8 mouse cellular contexts compared by ENCODE assay signal in the genomic region with DNA sequence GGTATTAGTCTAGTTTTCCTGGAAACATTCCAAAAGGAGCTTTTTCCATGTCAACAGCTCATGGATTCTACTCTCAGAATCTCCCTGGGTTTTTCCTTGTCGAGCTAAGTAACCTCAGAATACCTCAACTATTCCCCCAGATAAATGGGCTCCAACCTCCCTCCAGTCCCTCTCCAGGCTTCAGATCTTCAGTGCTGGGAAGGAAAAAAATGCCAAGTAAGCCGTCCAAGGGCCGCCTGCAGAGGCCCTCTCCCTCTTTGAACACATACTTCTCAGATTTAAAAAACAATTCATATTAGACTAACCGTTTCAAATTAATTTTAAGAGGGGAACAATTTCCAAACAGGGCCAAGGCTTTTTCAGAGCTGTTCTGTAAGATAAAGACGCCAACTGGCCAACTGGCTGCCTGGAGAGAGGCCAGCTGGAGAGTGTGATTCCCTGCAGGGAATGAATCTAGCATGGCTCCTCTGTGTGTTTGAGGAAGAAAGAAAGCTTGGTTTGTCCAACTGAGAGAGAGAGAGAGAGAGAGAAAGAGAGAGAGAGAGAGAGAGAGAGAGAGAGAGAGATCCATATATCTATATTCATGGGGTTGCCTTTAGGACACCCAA. TPM values are rescaled to one million over a fixed set of nuclear protein-coding genes. Genes with fewer than 3 reads are reported as not detected.
DNase-seq lines count a peak whose midpoint lies in the region; TF ChIP-seq lines count a peak whose summit lies in the region.
"Had no signal": no experiment of that assay in that cellular context is flagged by ENCODE, and none has a peak within 500 bp of the region (broad histone marks: within the 10 kb centered on the region; RNA-seq: fewer than 3 reads in every experiment).

No protein-coding gene starts in this region.

- no peak overlapping the region for H3K4me3 ChIP-seq in layer of hippocampus, adult 2 months
- H3K4me3 ChIP-seq: liver, embryonic 15.5 days had no signal

- peak; percentile 27 to 31 for DNase-seq in layer of hippocampus, adult 2 months (ENCODE audit: low spot score in 2 of 2)
- no peak for DNase-seq in layer of hippocampus, adult 9-11 months
- peak; percentile 38 for DNase-seq in cerebellum, adult 11 months
- DNase-seq in cerebellum, postnatal 25 days = peak; percentile 76 to 86
- DNase-seq in lung, postnatal 4 days = peak; percentile 44 to 68
- DNase-seq in spleen, adult 18-20 months = no peak
- no peak for DNase-seq in thymus, postnatal 36 days

- H3K27ac ChIP-seq in layer of hippocampus, adult 2 months = no peak overlapping the region
- H3K27ac ChIP-seq: liver, embryonic 15.5 days had no signal

- no peak for TF ChIP-seq CTCF in layer of hippocampus, adult 2 months (conservative IDR thresholded peaks at IDR 0.05)

RNA-seq across cellular contexts. Expression of a gene that starts 37.2 kb away (rescaled TPM):
- total RNA-seq in layer of hippocampus, adult 2 months (2021) = 100 to 1,000 TPM; 214 to 221 TPM

Comparison
In these comparisons a context has a peak if more than half of its experiments do, and no peak if none do; other contexts are left out.
1. DNase-seq: peak in layer of hippocampus, adult 2 months (2 of 2), cerebellum, adult 11 months (single experiment), cerebellum, postnatal 25 days (2 of 2) and lung, postnatal 4 days (2 of 2); none in layer of hippocampus, adult 9-11 months (single experiment), spleen, adult 18-20 months (0 of 2) and thymus, postnatal 36 days (0 of 2).